Mouse (Mus musculus): ENCODE data around the gene Atp2c2. TPM values are rescaled to one million over a fixed set of nuclear protein-coding genes. Genes with fewer than 3 reads are reported as not detected.
A peak's percentile ranks its signal among the peaks of the same experiment; 100 is the strongest.

Atp2c2 gene
- polyA plus RNA-seq, 1 experiment from 2014 or later: 7.7 TPM

DNA sequence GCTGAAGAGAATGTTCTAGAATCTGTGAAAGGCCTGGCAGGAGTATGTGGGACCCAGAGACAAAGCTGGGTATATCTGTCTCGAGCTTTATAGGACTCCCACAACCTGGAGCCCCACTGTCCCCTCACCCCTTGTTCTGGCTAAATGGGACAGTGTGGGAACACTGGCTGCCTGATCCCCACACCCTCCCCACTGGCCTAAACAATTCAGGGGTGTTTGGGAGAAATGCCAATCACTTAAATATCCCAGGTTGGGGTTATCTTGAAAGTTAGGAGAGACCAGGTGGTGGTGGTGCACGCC, 99.1 kb downstream of the Atp2c2 start:
- Histone ChIP-seq H3K4me3 (ENCODE audit: low read depth, low read length) (no peak overlapping the region), H3K4me2 (replicated peaks; ENCODE audit: low read depth) (peak overlapping the region; percentile 46; the same call in 1 of the 2 replicates), H3K9ac (ENCODE audit: low read length) (no peak overlapping the region), H3K27ac (replicated peaks) (0 out of 2 replicates have a peak overlapping the region, but pooled peaks have one; percentile 24), H3K27me3 (ENCODE audit: control insufficient read depth, insufficient read depth, low read length) (no peaks in the 10 kb centered on the region), H3K9me3 (ENCODE audit: control insufficient read depth, low read length) (no peaks in the 10 kb centered on the region), H3K4me1 (replicated peaks; ENCODE audit: control insufficient read depth, insufficient read depth) (no peaks in the 10 kb centered on the region), H3K36me3 (ENCODE audit: control insufficient read depth, insufficient read depth, low read length) (no peaks in the 10 kb centered on the region)
- ATAC-seq (ENCODE audit: low FRiP score, low TSS enrichment) (no peak), DNase-seq (ENCODE audit: low spot score) (no peak)
- no peak for TF ChIP-seq CTCF (IDR thresholded peaks at IDR 0.05; ENCODE audit: low read depth)
- no peak for TF ChIP-seq EP300 (optimal IDR thresholded peaks at IDR 0.05)
- 53% methylated on average over 2 of the region's 2 CpGs for WGBS

DNA sequence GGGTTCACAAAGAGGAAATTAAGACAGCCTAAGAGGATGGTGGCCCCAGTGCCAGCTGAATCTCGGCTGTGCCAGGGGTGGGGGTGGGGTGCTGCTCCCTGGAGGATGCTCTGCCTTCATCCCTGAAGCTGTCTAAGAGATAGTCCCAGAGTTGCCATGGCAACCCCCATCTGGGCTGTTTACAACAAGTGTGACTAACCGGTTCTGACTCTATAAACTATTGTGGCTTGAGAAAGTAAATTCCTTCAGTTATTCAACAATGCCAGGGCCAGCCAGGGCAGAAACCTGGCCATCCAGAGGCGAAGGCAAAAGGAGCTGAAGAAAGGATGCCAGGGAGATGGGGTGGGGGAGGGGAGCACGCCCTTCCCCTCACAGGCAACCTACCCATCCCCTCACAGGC, 101.4 kb downstream of the Atp2c2 start:
- Histone ChIP-seq H3K9ac (ENCODE audit: low read length) (no peak overlapping the region), H3K4me1 (replicated peaks; ENCODE audit: control insufficient read depth, insufficient read depth) (no peaks in the 10 kb centered on the region), H3K4me2 (replicated peaks; ENCODE audit: low read depth) (no peak overlapping the region), H3K36me3 (ENCODE audit: control insufficient read depth, insufficient read depth, low read length) (no peaks in the 10 kb centered on the region), H3K4me3 (ENCODE audit: low read depth, low read length) (no peak overlapping the region), H3K9me3 (ENCODE audit: control insufficient read depth, low read length) (no peaks in the 10 kb centered on the region), H3K27me3 (ENCODE audit: control insufficient read depth, insufficient read depth, low read length) (no peaks in the 10 kb centered on the region), H3K27ac (replicated peaks) (no peak overlapping the region)
- DNase-seq (ENCODE audit: low spot score) (no peak), ATAC-seq (ENCODE audit: low FRiP score, low TSS enrichment) (no peak)
- WGBS: 13% methylated on average over 3 of the region's 4 CpGs
- TF ChIP-seq EP300 (optimal IDR thresholded peaks at IDR 0.05) (no peak), CTCF (IDR thresholded peaks at IDR 0.05; ENCODE audit: low read depth) (no peak)

DNA sequence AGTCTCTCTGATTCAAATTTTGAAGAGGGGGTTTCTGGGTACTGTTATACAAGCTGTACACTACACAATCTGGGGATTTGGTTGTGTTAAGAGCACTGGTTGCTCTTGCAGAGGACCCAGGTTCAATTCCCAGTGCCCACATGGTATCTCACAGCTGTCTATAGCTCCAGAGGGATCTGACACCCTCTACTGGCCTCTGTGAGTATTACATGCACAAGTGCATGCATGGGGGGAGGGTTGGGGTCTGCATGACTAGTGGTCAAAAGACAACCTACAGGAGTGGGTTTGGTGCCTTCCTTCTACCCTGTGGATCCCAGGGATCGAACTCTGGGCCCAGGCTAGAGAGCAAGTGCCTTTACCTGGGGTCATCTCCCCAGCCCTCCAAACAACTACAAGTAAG, 102.8 kb downstream of the Atp2c2 start:
- no peak overlapping the region for H3K4me3 ChIP-seq (ENCODE audit: low read depth, low read length)
- 96% methylated on average over 1 of the region's 1 CpGs for WGBS
- no peaks in the 10 kb centered on the region for H3K27me3 ChIP-seq (ENCODE audit: control insufficient read depth, insufficient read depth, low read length)
- no peak overlapping the region for H3K27ac ChIP-seq (replicated peaks)
- ATAC-seq (ENCODE audit: low FRiP score, low TSS enrichment) (no peak), DNase-seq (ENCODE audit: low spot score) (no peak)
- H3K9me3 ChIP-seq (ENCODE audit: control insufficient read depth, low read length): no peaks in the 10 kb centered on the region
- no peak overlapping the region for H3K4me2 ChIP-seq (replicated peaks; ENCODE audit: low read depth)
- no peaks in the 10 kb centered on the region for H3K36me3 ChIP-seq (ENCODE audit: control insufficient read depth, insufficient read depth, low read length)
- TF ChIP-seq EP300 (optimal IDR thresholded peaks at IDR 0.05) (no peak), CTCF (IDR thresholded peaks at IDR 0.05; ENCODE audit: low read depth) (peak; percentile 62)
- no peaks in the 10 kb centered on the region for H3K4me1 ChIP-seq (replicated peaks; ENCODE audit: control insufficient read depth, insufficient read depth)
- no peak overlapping the region for H3K9ac ChIP-seq (ENCODE audit: low read length)

DNA sequence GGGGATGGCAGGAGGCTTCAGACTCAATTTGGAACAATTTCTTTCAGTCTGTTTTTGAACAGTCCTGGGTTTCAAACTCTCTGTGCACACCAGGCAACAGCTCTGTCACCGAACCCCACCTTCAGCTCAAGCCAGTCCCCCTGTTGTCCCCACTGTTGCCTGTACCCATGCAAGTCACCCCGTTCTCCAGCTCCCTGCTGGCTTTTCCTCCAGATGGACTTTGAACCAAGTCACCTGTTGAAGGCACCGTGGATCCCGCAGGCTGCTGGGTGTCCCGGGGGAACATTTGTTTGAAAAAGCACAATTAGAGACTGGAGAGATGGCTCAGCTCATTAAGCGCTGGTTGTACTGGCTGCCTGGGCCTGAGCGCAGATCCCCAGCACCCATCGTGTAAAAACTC, 105.5 kb downstream of the Atp2c2 start:
- Histone ChIP-seq H3K27me3 (ENCODE audit: control insufficient read depth, insufficient read depth, low read length) (no peaks in the 10 kb centered on the region), H3K9me3 (ENCODE audit: control insufficient read depth, low read length) (no peaks in the 10 kb centered on the region), H3K4me1 (replicated peaks; ENCODE audit: control insufficient read depth, insufficient read depth) (no peaks in the 10 kb centered on the region), H3K4me3 (ENCODE audit: low read depth, low read length) (no peak overlapping the region), H3K4me2 (replicated peaks; ENCODE audit: low read depth) (no peak overlapping the region), H3K9ac (ENCODE audit: low read length) (0 out of 2 replicates have a peak overlapping the region, but pooled peaks have one; percentile 1), H3K27ac (replicated peaks) (peak overlapping the region; percentile 30; the same call in 1 of the 2 replicates), H3K36me3 (ENCODE audit: control insufficient read depth, insufficient read depth, low read length) (peaks cover 2% of the 10 kb centered on the region; the same call in 1 of the 2 replicates)
- DNase-seq (ENCODE audit: low spot score) (no peak), ATAC-seq (ENCODE audit: low FRiP score, low TSS enrichment) (no peak)
- TF ChIP-seq CTCF (IDR thresholded peaks at IDR 0.05; ENCODE audit: low read depth) (no peak), EP300 (optimal IDR thresholded peaks at IDR 0.05) (no peak)
- 49% methylated on average over 8 of the region's 8 CpGs for WGBS

DNA sequence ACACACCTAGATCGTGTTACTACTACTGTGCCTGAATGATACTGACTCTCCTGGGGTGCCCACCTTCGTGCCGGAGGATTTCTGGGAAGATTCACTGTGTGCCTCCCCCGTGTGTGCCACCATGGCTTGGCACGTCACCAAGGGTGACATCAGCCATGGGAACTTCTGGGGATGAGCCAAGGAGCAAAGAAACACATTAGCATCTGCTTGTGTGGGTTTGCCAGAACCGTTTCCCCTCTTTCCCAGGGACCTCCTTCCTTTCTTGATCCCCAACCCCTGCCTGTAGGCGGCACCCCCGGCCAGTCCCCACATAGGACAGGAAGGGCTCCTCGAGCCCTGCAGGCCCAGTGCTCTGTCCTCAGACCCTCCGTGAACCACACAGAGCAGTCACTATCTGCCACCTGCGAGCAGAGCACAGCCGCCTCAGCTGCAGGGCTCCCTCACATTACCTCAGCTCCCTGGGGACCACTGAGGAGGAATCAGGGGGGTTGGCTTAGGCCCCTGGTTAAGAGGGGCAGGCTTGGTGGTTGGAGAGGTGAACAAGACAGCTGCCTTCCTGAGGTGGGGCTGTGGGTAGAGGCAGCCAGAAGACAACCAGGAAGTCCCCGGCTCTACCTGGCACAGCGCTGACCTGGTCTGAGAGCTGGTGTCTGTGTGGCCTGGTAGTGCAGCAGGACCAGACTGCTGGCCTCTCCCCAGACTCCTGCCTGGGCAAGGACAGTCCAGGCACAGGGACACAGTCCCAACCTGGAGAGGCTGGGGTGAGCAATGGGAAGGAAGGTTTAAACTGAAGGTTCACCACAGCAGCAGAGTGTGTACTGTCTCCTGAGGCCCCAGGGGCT, 106.8 kb downstream of the Atp2c2 start:
- H3K9ac ChIP-seq (ENCODE audit: low read length): no peak overlapping the region
- ATAC-seq (ENCODE audit: low FRiP score, low TSS enrichment): peak; percentile 18; the same call in 1 of the 2 replicates

More for the DNA sequence above, 106.8 kb downstream of the Atp2c2 start:
- WGBS: 56% methylated on average over 14 of the region's 14 CpGs
- Histone ChIP-seq H3K4me1 (replicated peaks; ENCODE audit: control insufficient read depth, insufficient read depth) (no peaks in the 10 kb centered on the region), H3K9me3 (ENCODE audit: control insufficient read depth, low read length) (no peaks in the 10 kb centered on the region), H3K4me3 (ENCODE audit: low read depth, low read length) (no peak overlapping the region), H3K36me3 (ENCODE audit: control insufficient read depth, insufficient read depth, low read length) (peaks cover 2% of the 10 kb centered on the region; the same call in 1 of the 2 replicates), H3K4me2 (replicated peaks; ENCODE audit: low read depth) (no peak overlapping the region), H3K27me3 (ENCODE audit: control insufficient read depth, insufficient read depth, low read length) (no peaks in the 10 kb centered on the region), H3K27ac (replicated peaks) (0 out of 2 replicates have a peak overlapping the region, but pooled peaks have one; percentile 49)
- DNase-seq (ENCODE audit: low spot score): no peak
- TF ChIP-seq CTCF (IDR thresholded peaks at IDR 0.05; ENCODE audit: low read depth) (peak; percentile 8; the same call in 1 of the 2 replicates), EP300 (optimal IDR thresholded peaks at IDR 0.05) (no peak)

Other genes starting within 250 kb of the Atp2c2 start
- not detected in 2 replicates for gene Slc38a8, start 198.3 kb upstream of the Atp2c2 start, polyA plus RNA-seq (2015; fragmentation: Nextera tagmentation; extraction: Ambion mirVana)
- 37.1 and 38.4 TPM in 2 replicates for gene Mbtps1, start 141.3 kb upstream of the Atp2c2 start, polyA plus RNA-seq (2015; fragmentation: Nextera tagmentation; extraction: Ambion mirVana)
- 21.3 and 21.4 TPM in 2 replicates for gene Hsdl1, start 124.8 kb upstream of the Atp2c2 start, polyA plus RNA-seq (2015; fragmentation: Nextera tagmentation; extraction: Ambion mirVana)
- gene Dnaaf1, start 124.8 kb upstream of the Atp2c2 start, polyA plus RNA-seq (2015; fragmentation: Nextera tagmentation; extraction: Ambion mirVana): 0.24 and 0.30 TPM in 2 replicates
- gene Taf1c, start 94.8 kb upstream of the Atp2c2 start, polyA plus RNA-seq (2015; fragmentation: Nextera tagmentation; extraction: Ambion mirVana): 5.9 and 6.2 TPM in 2 replicates
- not detected in 2 replicates for gene Adad2, start 87.3 kb upstream of the Atp2c2 start, polyA plus RNA-seq (2015; fragmentation: Nextera tagmentation; extraction: Ambion mirVana)
- 0.49 and 0.52 TPM in 2 replicates for gene Kcng4, start 64.3 kb upstream of the Atp2c2 start, polyA plus RNA-seq (2015; fragmentation: Nextera tagmentation; extraction: Ambion mirVana)
- 58.0 and 61.0 TPM in 2 replicates for gene Wfdc1, start 33.6 kb upstream of the Atp2c2 start, polyA plus RNA-seq (2015; fragmentation: Nextera tagmentation; extraction: Ambion mirVana)
- gene Tldc1, start 78.4 kb downstream of the Atp2c2 start, polyA plus RNA-seq (2015; fragmentation: Nextera tagmentation; extraction: Ambion mirVana): 9.1 and 10.7 TPM in 2 replicates
- gene Cotl1, start 140.5 kb downstream of the Atp2c2 start, polyA plus RNA-seq (2015; fragmentation: Nextera tagmentation; extraction: Ambion mirVana): 100 and 106 TPM in 2 replicates
- gene Klhl36, start 162.3 kb downstream of the Atp2c2 start, polyA plus RNA-seq (2015; fragmentation: Nextera tagmentation; extraction: Ambion mirVana): 9.0 and 10.0 TPM in 2 replicates
- gene Usp10, start 210.4 kb downstream of the Atp2c2 start, polyA plus RNA-seq (2015; fragmentation: Nextera tagmentation; extraction: Ambion mirVana): 54.5 and 57.2 TPM in 2 replicates
- not detected in 2 replicates for gene Gm20388, start 210.8 kb downstream of the Atp2c2 start, polyA plus RNA-seq (2015; fragmentation: Nextera tagmentation; extraction: Ambion mirVana)